Mouse (Mus musculus) thymus, adult 2 months (tissue): ENCODE data around the gene Tmem199.

Experiments used
- CTCF ChIP-seq: fragments of 200-500 bp; IDR thresholded peaks from 2 replicates; pipeline ENCODE4 v1.5.1; 2012; ENCODE audit warnings: mild to moderate bottlenecking, control low read depth, low read length, moderate library complexity, borderline replicate concordance; ENCODE audit not compliant: control insufficient read depth, poor library complexity, insufficient read depth; ENCODE audit errors: extremely low read depth
- POLR2A ChIP-seq: fragments of 200-500 bp; IDR thresholded peaks from 2 replicates; pipeline ENCODE4 v1.6.1; 2012; ENCODE audit warnings: mild to moderate bottlenecking, low read length, control low read depth, moderate library complexity; ENCODE audit not compliant: control insufficient read depth, poor library complexity, insufficient read depth; ENCODE audit errors: extremely low read depth

DNA sequence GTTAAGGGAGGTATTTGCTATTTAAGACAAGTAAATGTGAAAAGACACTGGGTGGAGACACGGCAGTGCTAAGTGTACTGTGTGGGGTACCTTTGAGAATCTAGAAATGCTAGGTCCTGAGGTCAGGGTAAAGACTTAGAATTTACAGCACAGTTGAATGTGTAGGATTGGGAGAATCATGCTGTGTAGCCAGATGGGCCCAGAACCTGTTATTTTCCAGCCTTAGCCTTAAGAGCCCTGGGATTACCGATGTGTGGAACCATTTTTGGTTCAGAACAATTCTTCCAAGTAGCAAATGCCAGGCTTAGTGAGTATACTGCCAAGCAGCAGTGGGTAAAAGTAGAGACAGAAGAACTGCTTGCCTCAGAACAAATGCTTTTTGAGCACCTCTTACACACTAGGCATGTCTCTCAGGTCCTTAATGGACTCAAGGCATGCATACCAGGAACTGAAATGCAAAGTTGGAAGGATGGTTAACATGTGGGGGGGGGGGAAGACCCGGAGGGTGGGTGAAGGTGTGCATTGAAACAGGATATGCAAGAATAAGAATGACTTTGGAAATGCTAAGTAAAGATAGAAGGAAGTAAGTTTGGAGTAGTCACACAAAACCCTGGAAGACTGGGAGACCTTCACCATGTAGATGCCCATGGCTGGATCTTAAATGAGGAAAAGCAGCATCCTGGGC lies 1.3 kb upstream of the Tmem199 start:
- TF ChIP-seq CTCF (no peak), POLR2A (no peak)
